8 mouse cellular contexts compared by ENCODE assay signal in the genomic region with DNA sequence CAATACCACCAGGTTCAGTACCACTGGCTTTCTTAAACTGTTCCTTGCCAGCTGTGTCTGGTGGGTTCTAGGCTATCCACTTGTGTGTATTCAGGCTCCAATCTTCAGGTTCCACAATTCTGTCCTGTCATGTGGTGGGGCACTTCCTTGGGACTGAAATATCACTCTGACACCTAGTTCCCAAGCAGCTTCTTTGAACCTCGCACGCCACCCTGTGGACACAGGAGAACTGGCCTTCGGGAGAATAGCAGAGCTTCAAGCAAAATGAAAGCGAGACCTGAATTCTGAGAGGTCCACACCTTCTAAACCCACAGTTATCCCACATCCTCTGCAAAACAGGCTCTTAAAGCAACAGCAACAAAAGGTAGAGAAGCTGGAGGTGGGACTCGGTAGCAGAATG.
DNase-seq lines count a peak whose midpoint lies in the region; ATAC-seq and TF ChIP-seq lines count a peak whose summit lies in the region.

No protein-coding gene starts in this region.

- H3K4me1 ChIP-seq in forebrain, embryonic 14.5 days (ENCODE audit: control insufficient read depth, insufficient read depth, low read length), result peaks cover 9% of the 10 kb centered on the region
- H3K4me1 ChIP-seq in forebrain, embryonic 15.5 days, result peaks cover 11% of the 10 kb centered on the region
- peaks cover 18% of the 10 kb centered on the region for H3K4me1 ChIP-seq in heart, postnatal 0 days (ENCODE audit: control insufficient read depth, insufficient read depth)
- peaks cover 18% of the 10 kb centered on the region for H3K4me1 ChIP-seq in small intestine, adult 2 months (ENCODE audit: control insufficient read depth, insufficient read depth, insufficient read length, low read length)

- 17% methylated on average over 5 of the region's 5 CpGs for WGBS in forebrain, embryonic 14.5 days
- 18% methylated on average over 5 of the region's 5 CpGs for WGBS in forebrain, embryonic 15.5 days
- 10% methylated on average over 5 of the region's 5 CpGs for WGBS in heart, postnatal 0 days
- WGBS in small intestine, adult 2 months, result 6% methylated on average over 5 of the region's 5 CpGs

- no peaks in the 10 kb centered on the region for H3K36me3 ChIP-seq in forebrain, embryonic 14.5 days (ENCODE audit: control insufficient read depth, insufficient read depth, low read length)
- H3K36me3 ChIP-seq in forebrain, embryonic 15.5 days, result no peaks in the 10 kb centered on the region
- H3K36me3 ChIP-seq in heart, postnatal 0 days (replicated peaks; ENCODE audit: control insufficient read depth, insufficient read depth, low read length), result no peaks in the 10 kb centered on the region
- no peaks in the 10 kb centered on the region for H3K36me3 ChIP-seq in small intestine, adult 2 months (ENCODE audit: control insufficient read depth, insufficient read depth, low read length)

- H3K4me3 ChIP-seq in forebrain, embryonic 14.5 days (ENCODE audit: low read depth, low read length), result no peak overlapping the region
- H3K4me3 ChIP-seq in forebrain, embryonic 15.5 days, result no peak overlapping the region
- H3K4me3 ChIP-seq in heart, postnatal 0 days (ENCODE audit: low read depth, low read length), result no peak overlapping the region
- no peak overlapping the region for H3K4me3 ChIP-seq in small intestine, adult 2 months (ENCODE audit: low read depth, low read length)

- no peak overlapping the region for H3K9ac ChIP-seq in forebrain, embryonic 14.5 days (ENCODE audit: low read length)
- H3K9ac ChIP-seq in forebrain, embryonic 15.5 days (replicated peaks), result no peak overlapping the region
- 0 out of 2 replicates have a peak overlapping the region, but pooled peaks have one; percentile 6 for H3K9ac ChIP-seq in heart, postnatal 0 days (replicated peaks; ENCODE audit: low read depth, low read length)

- H3K27ac ChIP-seq in forebrain, embryonic 14.5 days (ENCODE audit: low read depth, low read length), result no peak overlapping the region
- H3K27ac ChIP-seq in forebrain, embryonic 15.5 days (replicated peaks), result no peak overlapping the region
- H3K27ac ChIP-seq in heart, postnatal 0 days (ENCODE audit: low read depth), result peak overlapping the region; percentile 4; the same call in 1 of the 2 replicates
- no peak overlapping the region for H3K27ac ChIP-seq in small intestine, adult 2 months (ENCODE audit: insufficient read depth, low read depth, low read length)

- DNase-seq in forebrain, embryonic 14.5 days (ENCODE audit: low spot score), result peak; percentile 81
- DNase-seq in adrenal gland, postnatal 36 days, result peak; percentile 87 to 91
- DNase-seq in heart, postnatal 0 days (ENCODE audit: low spot score), result peak; percentile 88
- peak; percentile 63 to 87 for DNase-seq in layer of hippocampus, postnatal 25 days (ENCODE audit: extremely low spot score in 1 of 2, low spot score in 1 of 2)
- peak; percentile 87 to 90 for DNase-seq in lung, postnatal 4 days

- peak; percentile 96 for TF ChIP-seq CTCF in heart, postnatal 0 days (IDR thresholded peaks at IDR 0.05; ENCODE audit: low read depth)
- peak; percentile 95 for TF ChIP-seq CTCF in small intestine, adult 2 months (IDR thresholded peaks at IDR 0.05; ENCODE audit: extremely low read depth, insufficient read length, insufficient replicate concordance, low read depth, low read length)

- TF ChIP-seq POLR2A in small intestine, adult 2 months (IDR thresholded peaks at IDR 0.05; ENCODE audit: low read depth, low read length), result no peak

- H3K9me3 ChIP-seq in forebrain, embryonic 14.5 days (replicated peaks; ENCODE audit: control insufficient read depth, low read length), result no peaks in the 10 kb centered on the region
- H3K9me3 ChIP-seq in forebrain, embryonic 15.5 days, result no peaks in the 10 kb centered on the region
- H3K9me3 ChIP-seq in heart, postnatal 0 days (replicated peaks; ENCODE audit: control insufficient read depth, low read length), result no peaks in the 10 kb centered on the region

- H3K27me3 ChIP-seq in forebrain, embryonic 14.5 days (replicated peaks; ENCODE audit: control insufficient read depth, insufficient read depth, low read length), result no peaks in the 10 kb centered on the region; the same call in 1 of the 2 replicates
- H3K27me3 ChIP-seq in forebrain, embryonic 15.5 days, result no peaks in the 10 kb centered on the region
- no peaks in the 10 kb centered on the region for H3K27me3 ChIP-seq in heart, postnatal 0 days (ENCODE audit: control insufficient read depth, insufficient read depth, low read length)
- no peaks in the 10 kb centered on the region for H3K27me3 ChIP-seq in small intestine, adult 2 months (ENCODE audit: control insufficient read depth, insufficient read depth, low read length)

- TF ChIP-seq EP300 in heart, postnatal 0 days (IDR thresholded peaks at IDR 0.05; ENCODE audit: low read depth), result no peak

- H3K4me2 ChIP-seq in forebrain, embryonic 14.5 days (ENCODE audit: low read length), result no peak overlapping the region
- H3K4me2 ChIP-seq in forebrain, embryonic 15.5 days (replicated peaks), result no peak overlapping the region
- 0 out of 2 replicates have a peak overlapping the region, but pooled peaks have one; percentile 7 for H3K4me2 ChIP-seq in heart, postnatal 0 days (ENCODE audit: low read depth, low read length)

- ATAC-seq in forebrain, embryonic 14.5 days, result peak; percentile 38; the same call in 1 of the 2 replicates
- ATAC-seq in forebrain, embryonic 15.5 days (replicated peaks), result no peak
- ATAC-seq in erythroblast, adult 5-6 weeks (replicated peaks; ENCODE audit: low FRiP score, poor library complexity, severe bottlenecking), result peak; percentile 76
- peak; percentile 49 for ATAC-seq in heart, postnatal 0 days (ENCODE audit: insufficient read depth, low read depth)
